Mouse (Mus musculus) gastrocnemius, adult 2 months (tissue): ENCODE results near the gene Gm37240. TPM values are rescaled to one million over a fixed set of nuclear protein-coding genes. Genes with fewer than 3 reads are reported as not detected.
"Not testable (repeated sequence)": the region's sequence is repeated elsewhere in the genome, so short reads cannot be mapped to it uniquely, and the experiment has no call there.

Experiments used
- DNase-seq: peaks from one replicate; pipeline ENCODE4 v3.0.0; 2022
- H3K27ac ChIP-seq: fragments of 200-600 bp; 2 replicates; pipeline ENCODE4 v1.8.1; 2022; ENCODE audit warnings: mild to moderate bottlenecking
- H3K4me3 ChIP-seq: fragments of 200-600 bp; 2 replicates; pipeline ENCODE4 v1.8.1; 2022; ENCODE audit warnings: mild to moderate bottlenecking, moderate library complexity
- CTCF ChIP-seq: fragments of 200-600 bp; IDR thresholded peaks from 2 replicates; pipeline ENCODE4 v1.8.1; 2022; ENCODE audit warnings: antibody characterized with exemption, mild to moderate bottlenecking, moderate library complexity
- intact Hi-C: fragments of 180-260 bp; cut with DNase I; formaldehyde crosslinking; loops from one replicate; pipeline ENCODE4 v1.15.1; 2025
- long read RNA-seq, 2 experiments: library from polyadenylated mRNA; stranded (forward); transcript quantifications; one replicate each; pipeline ENCODE4 v2.0.0; 2021
- total RNA-seq, 2 experiments: library from RNA; stranded (reverse); gene quantifications; 2 replicates each; pipeline ENCODE4 v1.2.3; 2021

Gene Gm37240
- 10 to 100 TPM; 34.5 to 37.4 TPM for total RNA-seq
- long read RNA-seq, experiment 1, partial matches to known transcripts = 0 of 14 reads
- long read RNA-seq, experiment 1, other reads (novel, unspliced or antisense) = 14 of 14 reads
- long read RNA-seq, experiment 2, partial matches to known transcripts = 0 of 24 reads
- long read RNA-seq, experiment 2, other reads (novel, unspliced or antisense) = 24 of 24 reads

GRCm38 (mm10) chr3:85887239-85887827 is at the start of gene Gm37240, which contains the start of gene Glt28d2:
TSS of gene Gm37240 (minus strand) at chr3:85887518.
TSS of gene Glt28d2 (minus strand) at chr3:85887516.
- H3K4me3 ChIP-seq = peak within 1 kb of the TSS; percentile 77
- no peak for TF ChIP-seq CTCF
- peak within 1 kb of the TSS; percentile 99 for H3K27ac ChIP-seq
- intact Hi-C loops = loop anchor here (2.0 kb wide), 1 partner anchor 23 kb away; no protein-coding TSS in a partner anchor
- peak; percentile 95 for DNase-seq

GRCm38 (mm10) chr3:85933586-85933985 is 46.3 kb upstream of the Gm37240 start:
- H3K27ac ChIP-seq = no peak overlapping the region
- DNase-seq = no peak
- no peak overlapping the region for H3K4me3 ChIP-seq
- intact Hi-C loops = no loop called here
- no peak for TF ChIP-seq CTCF

- Histone ChIP-seq H3K27ac (no peak overlapping the region), H3K4me3 (no peak overlapping the region)
- TF ChIP-seq CTCF = no peak
- intact Hi-C loops = no loop called here
- no peak for DNase-seq
These were observed 44.5 kb upstream of the Gm37240 start for GRCm38 (mm10) chr3:85931859-85932258.

GRCm38 (mm10) chr3:85930671-85931255 is 43.4 kb upstream of the Gm37240 start:
- TF ChIP-seq CTCF = no peak
- Histone ChIP-seq H3K4me3 (no peak overlapping the region), H3K27ac (no peak overlapping the region)
- intact Hi-C loops = no loop called here
- DNase-seq = no peak

- no peak for DNase-seq
- Histone ChIP-seq H3K27ac (0 out of 2 replicates have a peak overlapping the region, but pooled peaks have one; percentile 13), H3K4me3 (no peak overlapping the region)
- TF ChIP-seq CTCF = no peak
- intact Hi-C loops = loop anchor here (5.0 to 10.0 kb wide), 2 partner anchors 198 to 1015 kb away; no protein-coding TSS in a partner anchor
These were observed 42.4 kb upstream of the Gm37240 start for GRCm38 (mm10) chr3:85929711-85930110.

- TF ChIP-seq CTCF = no peak
- Histone ChIP-seq H3K4me3 (peak overlapping the region; percentile 21), H3K27ac (peak overlapping the region; percentile 53)
- intact Hi-C loops = loop anchor here (1.0 to 10.0 kb wide), 3 partner anchors 199 to 1013 kb away; no protein-coding TSS in a partner anchor
- DNase-seq = peak; percentile 78
These were observed 40.9 kb upstream of the Gm37240 start for GRCm38 (mm10) chr3:85928140-85928611.

- intact Hi-C loops = loop anchor here (5.0 to 10.0 kb wide), 2 partner anchors 200 to 1012 kb away; no protein-coding TSS in a partner anchor
- no peak for DNase-seq
- TF ChIP-seq CTCF = no peak
- no peak overlapping the region for H3K27ac ChIP-seq
- no peak overlapping the region for H3K4me3 ChIP-seq
These were observed 40.0 kb upstream of the Gm37240 start for GRCm38 (mm10) chr3:85927296-85927695.

GRCm38 (mm10) chr3:85923954-85924945 is 36.9 kb upstream of the Gm37240 start:
- Histone ChIP-seq H3K4me3 (peak overlapping the region; percentile 45), H3K27ac (peak overlapping the region; percentile 8; the same call in 1 of the 2 replicates)
- intact Hi-C loops = loop anchor here (5.0 to 10.0 kb wide), 2 partner anchors 87 to 1009 kb away; no protein-coding TSS in a partner anchor
- peak; percentile 87 for DNase-seq
- TF ChIP-seq CTCF = no peak; the same call in none of the 2 replicates

GRCm38 (mm10) chr3:85923343-85923742 is 36.0 kb upstream of the Gm37240 start:
- H3K27ac ChIP-seq = no peak overlapping the region
- intact Hi-C loops = loop anchor here (5.0 to 10.0 kb wide), 2 partner anchors 86 to 1009 kb away; no protein-coding TSS in a partner anchor
- no peak for TF ChIP-seq CTCF
- DNase-seq = no peak
- H3K4me3 ChIP-seq = no peak overlapping the region

GRCm38 (mm10) chr3:85922331-85922730 is 35.0 kb upstream of the Gm37240 start:
- intact Hi-C loops = loop anchor here (5.0 to 10.0 kb wide), 2 partner anchors 85 to 1008 kb away; no protein-coding TSS in a partner anchor
- peak; percentile 49 for DNase-seq
- Histone ChIP-seq H3K4me3 (no peak overlapping the region), H3K27ac (no peak overlapping the region)
- no peak for TF ChIP-seq CTCF

GRCm38 (mm10) chr3:85920671-85921070 is 33.4 kb upstream of the Gm37240 start:
- DNase-seq, H3K4me3 ChIP-seq, H3K27ac ChIP-seq: not testable (repeated sequence)
- intact Hi-C loops = loop anchor here (5.0 to 10.0 kb wide), 2 partner anchors 83 to 1006 kb away; no protein-coding TSS in a partner anchor
